Mouse (Mus musculus): Measurements from ENCODE around the gene Kcnj15. TPM values are rescaled to one million over a fixed set of nuclear protein-coding genes. Genes with fewer than 3 reads are reported as not detected.

The Kcnj15 gene
- total RNA-seq, 1 experiment, result 0.04 TPM

DNA sequence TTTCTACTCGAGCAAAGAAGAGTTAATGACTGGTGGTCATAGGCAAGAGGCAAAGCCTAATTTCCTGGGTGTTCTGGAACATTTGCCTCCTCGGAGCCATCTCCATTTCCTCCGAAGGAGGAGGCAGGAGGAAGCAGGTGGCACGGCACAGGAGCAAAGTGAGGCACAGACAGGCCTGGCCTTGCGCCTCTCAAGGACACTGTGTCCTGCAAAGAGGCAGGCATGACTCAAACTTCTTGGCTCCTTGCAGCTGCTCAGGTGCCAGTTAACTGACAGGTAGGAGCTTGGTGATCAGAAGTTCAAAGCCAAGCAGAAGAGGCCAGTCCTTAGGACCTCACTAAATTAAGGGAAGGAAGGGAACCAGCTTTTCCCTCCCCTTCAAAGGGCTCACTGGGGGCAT is 3.3 kb downstream of the Kcnj15 start:
- Histone ChIP-seq H3K9me3 (ENCODE audit: control insufficient read depth, insufficient read depth, low read depth, low read length) (no peaks in the 10 kb centered on the region), H3K9ac (ENCODE audit: insufficient read depth, low read depth, low read length, poor library complexity, severe bottlenecking) (no peak overlapping the region), H3K4me1 (ENCODE audit: control insufficient read depth in 2 of 2, insufficient read depth in 2 of 2, low read length in 2 of 2, poor library complexity in 1 of 2) (no peaks in the 10 kb centered on the region), H3K4me3 (ENCODE audit: insufficient read depth in 1 of 2, low read depth in 1 of 2, low read length in 2 of 2, poor library complexity in 1 of 2, severe bottlenecking in 1 of 2) (no peak overlapping the region), H3K27ac (ENCODE audit: insufficient read depth, low read depth, low read length, poor library complexity, severe bottlenecking) (no peak overlapping the region), H3K36me3 (ENCODE audit: control insufficient read depth, insufficient read depth, low read length, poor library complexity, severe bottlenecking) (no peaks in the 10 kb centered on the region)
- no peak for TF ChIP-seq HCFC1 (IDR thresholded peaks at IDR 0.05; ENCODE audit: borderline replicate concordance, insufficient read depth, low read length)
- TF ChIP-seq CHD2 (IDR thresholded peaks at IDR 0.05; ENCODE audit: low read depth, low read length), result no peak
- in situ Hi-C loops (cut with MboI; ENCODE audit: low sequenced_read_pairs in 2 of 2, unreplicated experiment in 2 of 2), result no loop called here
- DNase-seq (ENCODE audit: low read depth, low spot score), result no peak

DNA sequence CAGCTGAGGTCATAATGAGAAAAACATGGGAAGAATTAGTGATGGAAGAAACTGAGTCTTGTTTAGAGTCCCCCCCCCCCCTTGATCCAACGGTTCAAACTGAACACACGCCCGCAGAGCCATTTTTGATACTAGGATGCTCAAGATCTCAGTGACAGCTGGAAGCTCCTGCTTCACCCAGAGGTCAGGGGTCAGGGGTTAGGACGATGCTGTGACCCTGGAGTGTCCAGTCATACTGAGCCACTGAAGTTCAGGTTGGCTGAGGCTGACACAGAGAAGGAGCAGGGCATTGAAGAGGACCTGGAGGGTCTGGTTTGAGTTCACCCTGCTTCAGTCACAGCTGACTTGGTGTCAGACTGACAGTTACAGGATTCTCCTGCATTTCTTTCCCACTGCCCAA is 4.4 kb downstream of the Kcnj15 start:
- no peaks in the 10 kb centered on the region for H3K4me1 ChIP-seq (ENCODE audit: control insufficient read depth in 2 of 2, insufficient read depth in 2 of 2, low read length in 2 of 2, poor library complexity in 1 of 2)
- H3K9ac ChIP-seq (ENCODE audit: insufficient read depth, low read depth, low read length, poor library complexity, severe bottlenecking), result no peak overlapping the region
- DNase-seq (ENCODE audit: low read depth, low spot score), result no peak
- no peak overlapping the region for H3K27ac ChIP-seq (ENCODE audit: insufficient read depth, low read depth, low read length, poor library complexity, severe bottlenecking)
- TF ChIP-seq MAFK (IDR thresholded peaks at IDR 0.05; ENCODE audit: insufficient read depth, low read depth, low read length), result no peak
- no peak for TF ChIP-seq HCFC1 (IDR thresholded peaks at IDR 0.05; ENCODE audit: borderline replicate concordance, insufficient read depth, low read length)
- TF ChIP-seq CHD2 (IDR thresholded peaks at IDR 0.05; ENCODE audit: low read depth, low read length), result no peak
- TF ChIP-seq ZNF384 (IDR thresholded peaks at IDR 0.05; ENCODE audit: low read depth, low read length), result no peak
- TF ChIP-seq ZC3H11A (IDR thresholded peaks at IDR 0.05; ENCODE audit: borderline replicate concordance, low read depth, low read length), result no peak
- H3K4me3 ChIP-seq (ENCODE audit: insufficient read depth in 1 of 2, low read depth in 1 of 2, low read length in 2 of 2, poor library complexity in 1 of 2, severe bottlenecking in 1 of 2), result no peak overlapping the region
- H3K36me3 ChIP-seq (ENCODE audit: control insufficient read depth, insufficient read depth, low read length, poor library complexity, severe bottlenecking), result no peaks in the 10 kb centered on the region
- H3K9me3 ChIP-seq (ENCODE audit: control insufficient read depth, insufficient read depth, low read depth, low read length), result no peaks in the 10 kb centered on the region
- in situ Hi-C loops (cut with MboI; ENCODE audit: low sequenced_read_pairs in 2 of 2, unreplicated experiment in 2 of 2), result no loop called here

DNA sequence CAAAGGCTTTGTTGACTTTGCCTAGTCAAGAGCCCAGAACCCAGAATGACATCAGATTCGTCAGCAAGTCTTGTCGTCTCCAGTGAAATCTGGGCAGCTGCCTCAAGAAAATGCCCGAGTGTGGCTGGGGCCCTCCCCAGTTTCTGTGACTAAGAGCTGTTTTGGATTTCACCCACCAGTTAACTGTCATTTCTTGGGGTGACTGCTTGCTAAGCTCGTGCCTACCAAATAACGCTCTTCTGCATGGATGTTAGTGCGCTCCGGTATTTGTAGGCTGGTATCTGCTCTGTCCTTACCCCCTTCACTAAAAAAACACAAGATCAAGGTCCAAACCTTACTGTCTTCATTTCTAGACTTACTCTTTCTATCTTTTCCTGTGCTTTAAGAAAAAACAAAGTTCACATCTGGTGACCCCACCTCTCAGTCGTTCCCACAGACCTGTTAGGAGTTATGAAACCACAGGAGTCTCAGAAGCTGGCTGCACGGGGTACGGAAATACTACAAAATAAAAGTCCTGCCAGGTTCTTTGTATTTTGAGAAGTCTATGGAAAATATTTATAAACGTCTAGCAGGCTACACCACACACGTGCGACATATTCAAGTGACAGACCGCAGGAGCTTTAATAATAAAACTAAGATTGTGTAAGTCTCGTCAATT is 5.5 kb downstream of the Kcnj15 start:
- Histone ChIP-seq H3K36me3 (ENCODE audit: control insufficient read depth, insufficient read depth, low read length, poor library complexity, severe bottlenecking) (no peaks in the 10 kb centered on the region), H3K4me1 (ENCODE audit: control insufficient read depth in 2 of 2, insufficient read depth in 2 of 2, low read length in 2 of 2, poor library complexity in 1 of 2) (no peaks in the 10 kb centered on the region), H3K27ac (ENCODE audit: insufficient read depth, low read depth, low read length, poor library complexity, severe bottlenecking) (no peak overlapping the region), H3K9me3 (ENCODE audit: control insufficient read depth, insufficient read depth, low read depth, low read length) (no peaks in the 10 kb centered on the region), H3K9ac (ENCODE audit: insufficient read depth, low read depth, low read length, poor library complexity, severe bottlenecking) (no peak overlapping the region), H3K4me3 (ENCODE audit: insufficient read depth in 1 of 2, low read depth in 1 of 2, low read length in 2 of 2, poor library complexity in 1 of 2, severe bottlenecking in 1 of 2) (no peak overlapping the region)
- DNase-seq (ENCODE audit: low read depth, low spot score), result no peak
- in situ Hi-C loops (cut with MboI; ENCODE audit: low sequenced_read_pairs in 2 of 2, unreplicated experiment in 2 of 2), result no loop called here
- TF ChIP-seq HCFC1 (IDR thresholded peaks at IDR 0.05; ENCODE audit: borderline replicate concordance, insufficient read depth, low read length) (no peak), CHD2 (IDR thresholded peaks at IDR 0.05; ENCODE audit: low read depth, low read length) (no peak), ZNF384 (IDR thresholded peaks at IDR 0.05; ENCODE audit: low read depth, low read length) (no peak), MAFK (IDR thresholded peaks at IDR 0.05; ENCODE audit: insufficient read depth, low read depth, low read length) (no peak), ZC3H11A (IDR thresholded peaks at IDR 0.05; ENCODE audit: borderline replicate concordance, low read depth, low read length) (no peak)

GRCm38 (mm10) chr16:95264324-95264723 is 7.0 kb downstream of the Kcnj15 start:
- no peak overlapping the region for H3K9ac ChIP-seq (ENCODE audit: insufficient read depth, low read depth, low read length, poor library complexity, severe bottlenecking)
- no peak overlapping the region for H3K4me3 ChIP-seq (ENCODE audit: insufficient read depth in 1 of 2, low read depth in 1 of 2, low read length in 2 of 2, poor library complexity in 1 of 2, severe bottlenecking in 1 of 2)
- DNase-seq (ENCODE audit: low read depth, low spot score), result no peak
- no peaks in the 10 kb centered on the region for H3K9me3 ChIP-seq (ENCODE audit: control insufficient read depth, insufficient read depth, low read depth, low read length)
- no peak for TF ChIP-seq MAFK (IDR thresholded peaks at IDR 0.05; ENCODE audit: insufficient read depth, low read depth, low read length)
- no peak for TF ChIP-seq ZNF384 (IDR thresholded peaks at IDR 0.05; ENCODE audit: low read depth, low read length)
- TF ChIP-seq CHD2 (IDR thresholded peaks at IDR 0.05; ENCODE audit: low read depth, low read length), result no peak
- TF ChIP-seq ZC3H11A (IDR thresholded peaks at IDR 0.05; ENCODE audit: borderline replicate concordance, low read depth, low read length), result no peak
- TF ChIP-seq HCFC1 (IDR thresholded peaks at IDR 0.05; ENCODE audit: borderline replicate concordance, insufficient read depth, low read length), result no peak
- no peaks in the 10 kb centered on the region for H3K4me1 ChIP-seq (ENCODE audit: control insufficient read depth in 2 of 2, insufficient read depth in 2 of 2, low read length in 2 of 2, poor library complexity in 1 of 2)
- no peaks in the 10 kb centered on the region for H3K36me3 ChIP-seq (ENCODE audit: control insufficient read depth, insufficient read depth, low read length, poor library complexity, severe bottlenecking)
- in situ Hi-C loops (cut with MboI; ENCODE audit: low sequenced_read_pairs in 2 of 2, unreplicated experiment in 2 of 2), result no loop called here
- no peak overlapping the region for H3K27ac ChIP-seq (ENCODE audit: insufficient read depth, low read depth, low read length, poor library complexity, severe bottlenecking)
